Mouse (Mus musculus) liver, embryonic 16.5 days (tissue): ENCODE data around the gene Tmcc3. TPM values are rescaled to one million over a fixed set of nuclear protein-coding genes. Genes with fewer than 3 reads are reported as not detected.

ENCODE experiments used
- ATAC-seq: fragments of 200-750 bp; cut with Nextera tagmentation; 2 replicates; pipeline ENCODE4 v1.8.0; 2017; ENCODE audit warnings: low read depth, mild to moderate bottlenecking, moderate number of reproducible peaks, moderate library complexity
- H3K27ac ChIP-seq: fragments of 300-500 bp; sonication (generic); 2 replicates; pipeline ENCODE4 v1.5.1; 2014; ENCODE audit warnings: mild to moderate bottlenecking, low read length
- H3K27me3 ChIP-seq: fragments of 300-500 bp; sonication (generic); 2 replicates; pipeline ENCODE4 v1.6.1; 2014; ENCODE audit warnings: low read depth, low read length, mixed read lengths; ENCODE audit not compliant: control insufficient read depth, insufficient read depth
- H3K36me3 ChIP-seq: fragments of 300-500 bp; sonication (generic); 2 replicates; pipeline ENCODE4 v1.6.1; 2014; ENCODE audit warnings: mild to moderate bottlenecking; ENCODE audit not compliant: control insufficient read depth, insufficient read depth
- H3K4me1 ChIP-seq: fragments of 300-500 bp; sonication (generic); 2 replicates; pipeline ENCODE4 v1.6.1; 2014; ENCODE audit warnings: low read depth, low read length, mixed read lengths; ENCODE audit not compliant: control insufficient read depth
- H3K4me2 ChIP-seq: fragments of 300-500 bp; sonication (generic); 2 replicates; pipeline ENCODE4 v1.6.1; 2014; ENCODE audit warnings: low read depth, low read length, mixed read lengths
- H3K4me3 ChIP-seq: fragments of 300-500 bp; sonication (generic); 2 replicates; pipeline ENCODE4 v1.5.1; 2014; ENCODE audit warnings: low read depth, mild to moderate bottlenecking, low read length
- H3K9ac ChIP-seq: fragments of 300-500 bp; sonication (generic); 2 replicates; pipeline ENCODE4 v1.6.1; 2014; ENCODE audit warnings: low read depth, low read length
- H3K9me3 ChIP-seq: fragments of 300-500 bp; sonication (generic); replicated peaks from 2 replicates; pipeline ENCODE4 v1.6.1; 2016; ENCODE audit warnings: low read length; ENCODE audit not compliant: control insufficient read depth
- WGBS: fragments of 180-500 bp; shearing (Covaris S2); extraction: QIAGEN DNeasy Blood & Tissue Kit; methylation state at CpG from one replicate; pipeline ENCODE4 v1.1.7; 2014; ENCODE audit not compliant: insufficient replicate concordance; 5-methylcytosine and 5-hydroxymethylcytosine counted together
- polyA plus RNA-seq: library from polyadenylated mRNA; unstranded; fragments of >200 nt; fragmentation: Nextera tagmentation; extraction: Ambion mirVana; gene quantifications from 2 replicates; pipeline ENCODE4 v1.2.1, GENCODE M21; 2015

The Tmcc3 gene
- polyA plus RNA-seq, 1 experiment from 2014 or later: 6.7 TPM

DNA sequence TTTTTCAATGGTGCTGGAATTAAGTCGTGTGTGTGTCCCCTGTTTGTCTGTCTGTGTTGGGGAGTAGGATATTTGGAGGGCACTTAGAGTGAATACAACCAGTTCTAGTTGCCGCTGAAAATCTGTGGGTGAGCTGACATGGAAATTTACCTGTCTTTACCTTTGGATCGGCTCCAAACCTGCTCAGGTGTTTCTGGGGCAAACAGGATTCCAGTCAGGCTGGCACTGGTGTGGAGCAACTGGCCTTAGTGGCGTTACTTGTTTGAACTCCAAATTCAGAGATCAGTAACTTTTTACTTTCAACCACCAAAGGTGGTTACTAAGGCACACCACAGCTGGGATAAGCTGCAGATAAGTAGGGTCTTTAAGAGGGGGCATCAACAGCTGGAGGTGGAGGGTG lies 1.4 kb downstream of the Tmcc3 start:
- H3K27ac ChIP-seq: no peak overlapping the region
- H3K36me3 ChIP-seq: no peaks in the 10 kb centered on the region
- WGBS: 56% methylated on average over 4 of the region's 4 CpGs
- H3K4me3 ChIP-seq: no peak overlapping the region
- no peak overlapping the region for H3K4me2 ChIP-seq
- no peak overlapping the region for H3K9ac ChIP-seq
- peaks cover 2% of the 10 kb centered on the region for H3K4me1 ChIP-seq
- no peak for ATAC-seq
- no peaks in the 10 kb centered on the region for H3K9me3 ChIP-seq
- H3K27me3 ChIP-seq: peaks cover 34% of the 10 kb centered on the region

DNA sequence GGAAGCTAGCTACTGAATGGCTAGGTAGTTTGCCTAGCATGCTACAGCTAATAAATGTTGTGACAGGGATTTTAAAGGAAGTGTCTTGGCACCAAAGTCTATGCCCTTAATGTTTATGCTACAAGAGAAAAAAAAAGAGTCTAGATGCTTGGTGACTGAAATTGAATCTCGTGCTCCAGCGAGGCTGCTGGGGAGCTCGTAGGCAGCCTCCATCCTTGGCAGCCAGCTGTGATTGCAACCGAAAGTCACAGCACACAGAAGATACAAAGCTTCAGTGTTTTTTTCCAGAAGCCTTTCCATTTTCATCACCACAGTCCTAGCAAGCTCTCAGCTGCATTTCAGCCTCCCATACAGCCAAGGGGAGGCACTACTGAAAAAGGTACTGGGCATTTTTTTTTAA lies 6.8 kb downstream of the Tmcc3 start:
- Histone ChIP-seq H3K4me2 (no peak overlapping the region), H3K4me3 (no peak overlapping the region), H3K9me3 (no peaks in the 10 kb centered on the region), H3K27ac (no peak overlapping the region), H3K4me1 (no peaks in the 10 kb centered on the region), H3K36me3 (no peaks in the 10 kb centered on the region), H3K9ac (no peak overlapping the region), H3K27me3 (no peaks in the 10 kb centered on the region)
- no peak for ATAC-seq
- 58% methylated on average over 4 of the region's 4 CpGs for WGBS

DNA sequence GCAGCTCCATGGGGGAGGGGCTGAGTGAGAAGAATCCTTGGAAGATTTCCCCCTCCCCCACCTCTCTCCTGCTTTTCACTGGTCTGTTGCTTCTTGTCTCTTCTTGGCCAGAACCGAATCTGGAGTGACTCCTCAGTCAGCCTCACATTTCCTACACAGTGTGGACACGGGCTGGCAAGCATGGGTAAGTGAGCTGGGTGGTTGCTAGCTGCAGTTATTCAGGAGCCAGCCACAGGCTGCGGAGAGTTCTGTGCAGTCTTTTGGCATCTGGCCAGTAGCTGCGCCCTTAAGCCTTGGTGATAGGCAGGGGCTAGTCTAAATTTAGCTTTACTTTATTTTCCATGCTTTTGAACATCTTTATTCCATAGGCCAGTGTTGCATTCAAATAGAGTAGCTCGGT lies 18.2 kb downstream of the Tmcc3 start:
- no peaks in the 10 kb centered on the region for H3K9me3 ChIP-seq
- H3K9ac ChIP-seq: no peak overlapping the region
- H3K36me3 ChIP-seq: no peaks in the 10 kb centered on the region
- H3K4me1 ChIP-seq: no peaks in the 10 kb centered on the region
- WGBS: 48% methylated on average over 5 of the region's 5 CpGs
- H3K27me3 ChIP-seq: no peaks in the 10 kb centered on the region
- no peak overlapping the region for H3K27ac ChIP-seq
- H3K4me3 ChIP-seq: no peak overlapping the region
- no peak overlapping the region for H3K4me2 ChIP-seq
- no peak for ATAC-seq

DNA sequence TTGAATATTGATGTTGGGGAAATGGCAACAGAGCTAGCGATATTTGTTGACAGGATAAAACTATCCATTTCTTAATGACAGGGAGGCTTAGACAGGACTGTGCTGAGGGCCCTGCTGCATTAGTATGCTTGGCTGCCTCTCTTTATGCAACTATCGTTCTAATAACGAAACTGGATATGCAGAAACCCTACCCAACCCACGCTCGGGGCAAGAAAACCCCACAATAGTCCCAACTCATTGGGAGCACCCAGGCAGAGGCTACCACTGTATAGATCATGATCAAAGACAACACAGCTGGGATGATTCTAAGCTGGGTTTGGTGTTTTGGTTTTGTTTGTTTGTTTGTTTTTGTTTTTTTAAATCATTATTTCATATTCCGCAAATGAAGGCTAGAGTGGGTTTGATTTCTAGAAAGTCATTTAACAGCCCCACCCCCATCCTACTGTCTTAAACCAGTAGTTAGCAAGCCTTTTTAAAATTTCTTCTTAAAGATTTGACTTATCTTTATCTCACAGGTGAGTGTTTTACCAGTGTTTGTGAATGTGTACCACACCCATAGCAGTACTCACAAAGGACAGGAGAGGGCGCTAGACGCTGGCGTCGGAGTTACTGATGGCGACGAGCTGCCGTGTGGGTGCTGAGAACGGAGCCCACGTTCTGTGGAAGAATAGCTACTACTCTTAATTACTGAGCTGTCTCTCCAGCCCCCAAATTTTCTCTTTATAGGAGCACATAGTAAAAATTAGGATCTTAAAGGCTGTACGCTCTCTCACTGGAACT lies 20.8 kb downstream of the Tmcc3 start:
- no peaks in the 10 kb centered on the region for H3K9me3 ChIP-seq
- no peaks in the 10 kb centered on the region for H3K27me3 ChIP-seq
- no peaks in the 10 kb centered on the region for H3K36me3 ChIP-seq
- no peak overlapping the region for H3K9ac ChIP-seq
- H3K4me1 ChIP-seq: no peaks in the 10 kb centered on the region
- no peak overlapping the region for H3K4me2 ChIP-seq
- no peak overlapping the region for H3K27ac ChIP-seq
- H3K4me3 ChIP-seq: no peak overlapping the region
- no peak for ATAC-seq
- 72% methylated on average over 16 of the region's 16 CpGs for WGBS

DNA sequence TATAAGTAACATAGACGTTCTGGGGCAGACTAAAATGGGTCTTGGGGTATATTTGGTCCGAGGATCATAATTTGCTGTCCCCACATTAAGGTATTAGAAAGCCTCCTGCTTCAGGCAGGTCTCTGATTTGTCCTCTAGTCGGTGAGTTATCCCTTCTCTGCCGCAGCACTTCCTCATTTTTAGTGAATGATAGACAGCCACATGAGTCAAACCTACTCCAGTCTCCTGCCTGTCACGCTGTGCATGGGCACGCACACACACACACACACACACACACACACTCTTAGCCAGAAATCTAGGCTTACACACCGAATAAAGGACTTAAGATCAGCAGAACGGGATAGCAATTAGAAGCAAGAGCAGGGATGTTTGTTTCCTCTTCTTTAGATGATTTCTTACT lies 21.6 kb downstream of the Tmcc3 start:
- Histone ChIP-seq H3K27me3 (no peaks in the 10 kb centered on the region), H3K4me1 (no peaks in the 10 kb centered on the region), H3K9ac (no peak overlapping the region), H3K36me3 (no peaks in the 10 kb centered on the region), H3K4me3 (no peak overlapping the region), H3K4me2 (no peak overlapping the region), H3K27ac (no peak overlapping the region), H3K9me3 (no peaks in the 10 kb centered on the region)
- no peak for ATAC-seq
- 36% methylated on average over 8 of the region's 8 CpGs for WGBS

DNA sequence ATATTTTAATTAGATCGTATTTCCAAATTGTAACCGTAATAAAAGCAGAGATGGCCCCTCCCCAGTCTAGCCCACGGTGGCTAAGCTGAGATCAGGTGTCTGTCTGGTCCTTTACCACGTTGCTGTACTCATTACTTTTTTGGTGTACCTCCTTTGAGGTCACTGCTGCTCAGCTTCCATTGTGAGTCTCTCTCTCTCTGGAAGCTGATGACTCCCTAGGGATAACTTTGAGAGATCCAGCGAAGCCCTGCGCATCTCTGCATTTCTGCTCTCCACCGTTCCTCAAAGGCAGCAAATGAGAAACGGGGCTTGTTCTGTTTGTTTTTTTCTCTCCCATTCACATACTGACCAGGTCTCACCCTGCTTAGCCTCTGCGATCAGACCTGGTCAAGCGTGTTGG lies 23.3 kb downstream of the Tmcc3 start:
- Histone ChIP-seq H3K4me2 (no peak overlapping the region), H3K9ac (no peak overlapping the region), H3K27me3 (no peaks in the 10 kb centered on the region), H3K9me3 (no peaks in the 10 kb centered on the region), H3K27ac (no peak overlapping the region), H3K36me3 (no peaks in the 10 kb centered on the region), H3K4me1 (no peaks in the 10 kb centered on the region), H3K4me3 (no peak overlapping the region)
- ATAC-seq: no peak
- WGBS: 68% methylated on average over 10 of the region's 10 CpGs

DNA sequence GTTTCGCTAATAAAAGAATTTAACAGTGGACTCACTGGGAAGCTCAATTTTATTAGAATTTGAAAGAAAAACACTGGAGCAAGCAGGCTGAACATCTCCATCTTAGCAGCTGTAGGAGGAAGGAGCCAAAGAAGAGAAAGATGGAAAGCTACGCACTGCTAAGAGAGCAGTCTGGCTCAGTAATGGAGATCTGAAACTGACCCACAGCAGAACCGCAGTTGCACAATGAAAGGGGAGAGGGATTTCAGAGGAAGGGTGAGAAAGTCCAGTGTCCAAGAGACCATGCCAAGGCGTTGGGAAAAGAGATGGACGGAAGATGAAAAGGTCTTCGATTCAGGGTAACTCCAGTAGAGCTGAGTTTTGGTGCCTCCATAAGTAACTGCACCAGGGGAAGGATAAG lies 24.3 kb downstream of the Tmcc3 start:
- H3K4me3 ChIP-seq: no peak overlapping the region
- H3K9me3 ChIP-seq: no peaks in the 10 kb centered on the region
- no peaks in the 10 kb centered on the region for H3K27me3 ChIP-seq
- no peak overlapping the region for H3K4me2 ChIP-seq
- no peaks in the 10 kb centered on the region for H3K4me1 ChIP-seq
- no peak overlapping the region for H3K9ac ChIP-seq
- H3K27ac ChIP-seq: no peak overlapping the region
- 73% methylated on average over 6 of the region's 6 CpGs for WGBS
- no peaks in the 10 kb centered on the region for H3K36me3 ChIP-seq
- no peak for ATAC-seq

DNA sequence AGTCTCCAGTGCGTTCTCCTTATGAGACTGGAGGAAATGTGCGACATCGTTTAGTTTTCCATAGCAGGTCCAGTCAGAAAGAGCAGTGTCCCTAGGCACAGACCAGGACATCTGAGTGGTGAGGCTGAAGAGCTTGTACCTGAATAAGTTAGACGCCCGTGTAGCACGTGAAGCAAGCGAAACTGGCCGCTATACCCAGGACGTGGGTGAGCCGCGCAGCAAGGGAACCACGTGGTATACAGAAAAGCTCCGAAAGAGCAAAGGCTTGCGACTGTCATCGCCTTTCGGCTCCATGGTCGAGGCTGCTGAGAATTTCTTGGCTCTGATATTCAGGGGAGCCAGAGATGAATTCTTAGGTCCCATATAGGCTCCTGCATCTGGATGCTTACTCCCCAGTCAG lies 29.8 kb downstream of the Tmcc3 start:
- H3K4me1 ChIP-seq: no peaks in the 10 kb centered on the region
- no peak overlapping the region for H3K4me3 ChIP-seq
- no peaks in the 10 kb centered on the region for H3K36me3 ChIP-seq
- H3K27me3 ChIP-seq: no peaks in the 10 kb centered on the region
- ATAC-seq: no peak
- no peak overlapping the region for H3K27ac ChIP-seq
- 59% methylated on average over 17 of the region's 17 CpGs for WGBS
- H3K9me3 ChIP-seq: no peaks in the 10 kb centered on the region
- H3K4me2 ChIP-seq: no peak overlapping the region
- H3K9ac ChIP-seq: no peak overlapping the region

DNA sequence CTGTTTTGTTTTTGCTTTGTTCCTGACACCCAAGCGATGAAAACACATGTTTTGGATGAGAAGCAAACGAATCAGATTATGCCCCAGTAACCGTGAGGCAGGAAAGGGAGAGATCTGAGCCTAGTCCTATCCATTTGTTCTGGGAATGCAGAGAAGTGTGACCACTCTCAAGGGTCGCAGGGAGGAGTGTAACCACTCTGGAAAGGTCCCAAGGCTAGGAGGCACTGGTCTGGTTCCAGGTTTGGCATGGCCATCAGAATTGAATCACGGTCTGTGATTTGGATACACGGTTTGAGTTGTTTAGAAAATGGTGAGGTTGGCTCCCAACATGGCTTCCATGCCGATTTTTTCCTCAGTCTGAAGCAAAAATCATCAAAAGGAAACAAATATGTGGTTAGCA lies 30.5 kb downstream of the Tmcc3 start:
- Histone ChIP-seq H3K4me2 (no peak overlapping the region), H3K4me1 (no peaks in the 10 kb centered on the region), H3K9ac (no peak overlapping the region), H3K4me3 (no peak overlapping the region), H3K27ac (no peak overlapping the region), H3K27me3 (no peaks in the 10 kb centered on the region), H3K36me3 (no peaks in the 10 kb centered on the region), H3K9me3 (no peaks in the 10 kb centered on the region)
- ATAC-seq: no peak
- WGBS: 59% methylated on average over 7 of the region's 7 CpGs
